Mouse (Mus musculus): Measurements from ENCODE around the gene Rfx3. TPM values are rescaled to one million over a fixed set of nuclear protein-coding genes. Genes with fewer than 3 reads are reported as not detected.

Gene Rfx3
- polyA plus RNA-seq, 1 experiment from 2014 or later: 12.0 TPM

DNA sequence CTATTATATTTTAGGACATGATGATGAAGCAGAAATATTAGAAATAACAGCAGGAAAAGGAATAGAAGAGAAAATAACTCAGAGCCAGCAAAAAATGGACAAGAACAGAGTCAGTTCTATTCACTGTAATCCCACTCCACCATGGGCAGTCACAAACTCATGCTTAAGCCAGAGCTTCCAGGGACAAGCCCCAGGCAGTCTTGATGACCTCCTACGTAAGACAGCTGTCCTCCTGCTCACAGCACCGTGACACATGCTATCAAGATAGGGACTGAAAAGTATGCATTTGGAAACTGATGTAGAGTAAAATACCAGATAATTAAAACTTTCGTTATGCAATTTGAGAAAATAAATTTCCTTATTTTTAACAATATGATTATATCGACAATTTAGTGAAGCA lies 172.9 kb downstream of the Rfx3 start:
- 83% methylated on average over 4 of the region's 4 CpGs for WGBS
- no peak for ATAC-seq (replicated peaks; ENCODE audit: low FRiP score, low TSS enrichment, low read depth)
- H3K4me3 ChIP-seq (ENCODE audit: low read depth, low read length): no peak overlapping the region
- no peak for DNase-seq (ENCODE audit: low spot score)
- H3K4me2 ChIP-seq (ENCODE audit: low read length): no peak overlapping the region
- no peaks in the 10 kb centered on the region for H3K9me3 ChIP-seq (ENCODE audit: control insufficient read depth, low read length)
- no peaks in the 10 kb centered on the region for H3K4me1 ChIP-seq (replicated peaks; ENCODE audit: control insufficient read depth, insufficient read depth, low read length)
- no peak overlapping the region for H3K9ac ChIP-seq (ENCODE audit: low read length)
- no peak overlapping the region for H3K27ac ChIP-seq (ENCODE audit: low read depth)
- H3K27me3 ChIP-seq (replicated peaks; ENCODE audit: control insufficient read depth, insufficient read depth, low read length): no peaks in the 10 kb centered on the region
- H3K36me3 ChIP-seq (ENCODE audit: control insufficient read depth, insufficient read depth, low read length): no peaks in the 10 kb centered on the region

- H3K9me3 ChIP-seq (ENCODE audit: control insufficient read depth, low read length): no peaks in the 10 kb centered on the region
- no peaks in the 10 kb centered on the region for H3K27me3 ChIP-seq (replicated peaks; ENCODE audit: control insufficient read depth, insufficient read depth, low read length)
- H3K36me3 ChIP-seq (ENCODE audit: control insufficient read depth, insufficient read depth, low read length): peaks cover 4% of the 10 kb centered on the region
- DNase-seq (ENCODE audit: low spot score): no peak
- H3K4me2 ChIP-seq (ENCODE audit: low read length): no peak overlapping the region
- H3K27ac ChIP-seq (ENCODE audit: low read depth): no peak overlapping the region
- no peak for ATAC-seq (replicated peaks; ENCODE audit: low FRiP score, low TSS enrichment, low read depth)
- 83% methylated on average over 1 of the region's 1 CpGs for WGBS
- H3K4me3 ChIP-seq (ENCODE audit: low read depth, low read length): no peak overlapping the region
- no peak overlapping the region for H3K9ac ChIP-seq (ENCODE audit: low read length)
- no peaks in the 10 kb centered on the region for H3K4me1 ChIP-seq (replicated peaks; ENCODE audit: control insufficient read depth, insufficient read depth, low read length)
Observed at GRCm38 (mm10) chr19:27832448-27832847, 178.5 kb downstream of the Rfx3 start.

- no peak overlapping the region for H3K4me3 ChIP-seq (ENCODE audit: low read depth, low read length)
- H3K4me1 ChIP-seq (replicated peaks; ENCODE audit: control insufficient read depth, insufficient read depth, low read length): no peaks in the 10 kb centered on the region
- H3K4me2 ChIP-seq (ENCODE audit: low read length): no peak overlapping the region
- H3K9me3 ChIP-seq (ENCODE audit: control insufficient read depth, low read length): no peaks in the 10 kb centered on the region
- no peak overlapping the region for H3K27ac ChIP-seq (ENCODE audit: low read depth)
- DNase-seq (ENCODE audit: low spot score) (no peak), ATAC-seq (replicated peaks; ENCODE audit: low FRiP score, low TSS enrichment, low read depth) (no peak)
- 74% methylated on average over 1 of the region's 1 CpGs for WGBS
- H3K9ac ChIP-seq (ENCODE audit: low read length): no peak overlapping the region
- H3K36me3 ChIP-seq (ENCODE audit: control insufficient read depth, insufficient read depth, low read length): peaks cover 9% of the 10 kb centered on the region
- H3K27me3 ChIP-seq (replicated peaks; ENCODE audit: control insufficient read depth, insufficient read depth, low read length): no peaks in the 10 kb centered on the region
Observed at GRCm38 (mm10) chr19:27828316-27828715, 182.7 kb downstream of the Rfx3 start.

- ATAC-seq (replicated peaks; ENCODE audit: low FRiP score, low TSS enrichment, low read depth): no peak
Observed at GRCm38 (mm10) chr19:27817661-27818060, 193.3 kb downstream of the Rfx3 start.

GRCm38 (mm10) chr19:27780030-27780429 lies 230.9 kb downstream of the Rfx3 start:
- Histone ChIP-seq H3K4me3 (ENCODE audit: low read depth, low read length) (no peak overlapping the region), H3K36me3 (ENCODE audit: control insufficient read depth, insufficient read depth, low read length) (0 out of 2 replicates have a peak, but pooled peaks cover 6% of the 10 kb centered on the region), H3K9me3 (ENCODE audit: control insufficient read depth, low read length) (no peaks in the 10 kb centered on the region), H3K4me1 (replicated peaks; ENCODE audit: control insufficient read depth, insufficient read depth, low read length) (no peaks in the 10 kb centered on the region), H3K27me3 (replicated peaks; ENCODE audit: control insufficient read depth, insufficient read depth, low read length) (no peaks in the 10 kb centered on the region), H3K27ac (ENCODE audit: low read depth) (no peak overlapping the region), H3K4me2 (ENCODE audit: low read length) (no peak overlapping the region), H3K9ac (ENCODE audit: low read length) (no peak overlapping the region)
- ATAC-seq (replicated peaks; ENCODE audit: low FRiP score, low TSS enrichment, low read depth) (no peak), DNase-seq (ENCODE audit: low spot score) (no peak)
- 68% methylated on average over 4 of the region's 4 CpGs for WGBS

More at GRCm38 (mm10) chr19:27817661-27818060, 193.3 kb downstream of the Rfx3 start:
- no peak for DNase-seq (ENCODE audit: low spot score)
- H3K9me3 ChIP-seq (ENCODE audit: control insufficient read depth, low read length): no peaks in the 10 kb centered on the region
- H3K4me3 ChIP-seq (ENCODE audit: low read depth, low read length): no peak overlapping the region
- H3K4me1 ChIP-seq (replicated peaks; ENCODE audit: control insufficient read depth, insufficient read depth, low read length): no peaks in the 10 kb centered on the region
- H3K36me3 ChIP-seq (ENCODE audit: control insufficient read depth, insufficient read depth, low read length): peaks cover 10% of the 10 kb centered on the region
- no peaks in the 10 kb centered on the region for H3K27me3 ChIP-seq (replicated peaks; ENCODE audit: control insufficient read depth, insufficient read depth, low read length)
- H3K9ac ChIP-seq (ENCODE audit: low read length): no peak overlapping the region
- H3K4me2 ChIP-seq (ENCODE audit: low read length): no peak overlapping the region
- no peak overlapping the region for H3K27ac ChIP-seq (ENCODE audit: low read depth)

DNA sequence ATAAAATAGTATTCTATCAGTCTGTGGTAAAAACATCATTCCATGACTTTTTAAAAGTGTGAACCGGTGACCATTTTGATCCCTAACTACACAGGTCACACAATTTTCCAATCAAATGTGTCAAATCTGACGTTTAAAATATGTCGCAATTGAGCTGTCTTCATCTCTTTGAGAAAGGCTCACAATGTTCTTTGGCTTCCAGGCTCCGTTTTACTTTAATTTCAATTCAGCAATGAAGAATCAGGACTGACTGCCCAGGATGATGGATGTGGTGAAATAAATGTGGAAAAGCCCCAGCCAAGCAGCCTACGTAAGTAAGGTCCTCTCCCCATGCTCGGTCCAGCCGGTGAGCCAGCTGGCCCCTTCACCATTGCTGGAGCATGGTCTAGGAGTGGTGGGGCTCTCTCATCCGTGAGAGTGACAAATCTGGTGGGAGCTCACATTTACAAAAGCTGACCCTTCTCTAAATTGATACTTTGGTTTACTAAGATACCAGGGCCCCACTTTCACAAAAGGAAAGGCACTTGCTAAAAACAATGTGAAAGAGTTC lies 240.2 kb downstream of the Rfx3 start:
- Histone ChIP-seq H3K27ac (ENCODE audit: low read depth) (no peak overlapping the region), H3K4me1 (replicated peaks; ENCODE audit: control insufficient read depth, insufficient read depth, low read length) (no peaks in the 10 kb centered on the region), H3K4me3 (ENCODE audit: low read depth, low read length) (no peak overlapping the region), H3K9me3 (ENCODE audit: control insufficient read depth, low read length) (no peaks in the 10 kb centered on the region), H3K9ac (ENCODE audit: low read length) (no peak overlapping the region), H3K27me3 (replicated peaks; ENCODE audit: control insufficient read depth, insufficient read depth, low read length) (no peaks in the 10 kb centered on the region), H3K4me2 (ENCODE audit: low read length) (no peak overlapping the region), H3K36me3 (ENCODE audit: control insufficient read depth, insufficient read depth, low read length) (peaks cover 11% of the 10 kb centered on the region; the same call in 1 of the 2 replicates)
- DNase-seq (ENCODE audit: low spot score): no peak
- no peak for ATAC-seq (replicated peaks; ENCODE audit: low FRiP score, low TSS enrichment, low read depth)
- WGBS: 95% methylated on average over 8 of the region's 8 CpGs

DNA sequence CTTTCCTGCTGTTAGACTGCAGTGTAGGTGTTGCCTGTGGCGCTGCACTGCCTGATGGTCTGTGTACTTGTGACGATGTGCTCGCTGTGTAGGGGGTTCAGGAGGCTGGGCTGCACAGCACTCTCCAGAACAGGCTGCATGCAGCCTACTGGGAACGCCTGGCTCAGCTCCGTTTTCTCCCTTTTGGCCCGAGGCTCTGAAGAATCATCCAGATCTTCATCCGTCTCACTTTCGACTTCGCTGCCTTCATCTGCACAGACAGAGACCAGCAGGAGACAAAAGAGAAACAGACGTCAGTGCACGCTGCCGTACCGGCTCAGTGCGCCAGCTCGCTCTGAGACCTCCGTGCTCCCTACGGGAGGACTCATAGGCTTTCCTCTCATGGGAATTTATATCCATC lies 242.5 kb downstream of the Rfx3 start:
- whole genome bisulfite sequencing: 86% methylated on average over 17 of the region's 17 CpGs
- H3K4me1 ChIP-seq (replicated peaks; ENCODE audit: control insufficient read depth, insufficient read depth, low read length): no peaks in the 10 kb centered on the region
- H3K9me3 ChIP-seq (ENCODE audit: control insufficient read depth, low read length): no peaks in the 10 kb centered on the region
- H3K4me2 ChIP-seq (ENCODE audit: low read length): no peak overlapping the region
- no peak for ATAC-seq (replicated peaks; ENCODE audit: low FRiP score, low TSS enrichment, low read depth)
- no peak overlapping the region for H3K4me3 ChIP-seq (ENCODE audit: low read depth, low read length)
- H3K36me3 ChIP-seq (ENCODE audit: control insufficient read depth, insufficient read depth, low read length): peaks cover 15% of the 10 kb centered on the region; the same call in 1 of the 2 replicates
- no peak overlapping the region for H3K27ac ChIP-seq (ENCODE audit: low read depth)
- no peaks in the 10 kb centered on the region for H3K27me3 ChIP-seq (replicated peaks; ENCODE audit: control insufficient read depth, insufficient read depth, low read length)
- DNase-seq (ENCODE audit: low spot score): no peak
- H3K9ac ChIP-seq (ENCODE audit: low read length): no peak overlapping the region

GRCm38 (mm10) chr19:27760309-27760708 lies 250.7 kb downstream of the Rfx3 start:
- Histone ChIP-seq H3K27ac (ENCODE audit: low read depth) (no peak overlapping the region), H3K4me3 (ENCODE audit: low read depth, low read length) (no peak overlapping the region), H3K4me2 (ENCODE audit: low read length) (no peak overlapping the region), H3K4me1 (replicated peaks; ENCODE audit: control insufficient read depth, insufficient read depth, low read length) (no peaks in the 10 kb centered on the region), H3K9me3 (ENCODE audit: control insufficient read depth, low read length) (no peaks in the 10 kb centered on the region), H3K9ac (ENCODE audit: low read length) (no peak overlapping the region), H3K27me3 (replicated peaks; ENCODE audit: control insufficient read depth, insufficient read depth, low read length) (no peaks in the 10 kb centered on the region), H3K36me3 (ENCODE audit: control insufficient read depth, insufficient read depth, low read length) (0 out of 2 replicates have a peak, but pooled peaks cover 3% of the 10 kb centered on the region)
- DNase-seq (ENCODE audit: low spot score) (no peak), ATAC-seq (replicated peaks; ENCODE audit: low FRiP score, low TSS enrichment, low read depth) (no peak)
- WGBS: 92% methylated on average over 9 of the region's 9 CpGs

- H3K9ac ChIP-seq (ENCODE audit: low read length): no peak overlapping the region
- no peak for DNase-seq (ENCODE audit: low spot score)
- WGBS: 82% methylated on average over 8 of the region's 8 CpGs
Observed at GRCm38 (mm10) chr19:27759347-27759746, 251.6 kb downstream of the Rfx3 start.

More at GRCm38 (mm10) chr19:27759347-27759746, 251.6 kb downstream of the Rfx3 start:
- Histone ChIP-seq H3K4me3 (ENCODE audit: low read depth, low read length) (no peak overlapping the region), H3K4me2 (ENCODE audit: low read length) (no peak overlapping the region), H3K36me3 (ENCODE audit: control insufficient read depth, insufficient read depth, low read length) (0 out of 2 replicates have a peak, but pooled peaks cover 3% of the 10 kb centered on the region), H3K4me1 (replicated peaks; ENCODE audit: control insufficient read depth, insufficient read depth, low read length) (no peaks in the 10 kb centered on the region), H3K27me3 (replicated peaks; ENCODE audit: control insufficient read depth, insufficient read depth, low read length) (no peaks in the 10 kb centered on the region), H3K9me3 (ENCODE audit: control insufficient read depth, low read length) (no peaks in the 10 kb centered on the region), H3K27ac (ENCODE audit: low read depth) (no peak overlapping the region)
- ATAC-seq (replicated peaks; ENCODE audit: low FRiP score, low TSS enrichment, low read depth): no peak
